Mouse (Mus musculus): ENCODE results near the gene Tmem223. TPM values are rescaled to one million over a fixed set of nuclear protein-coding genes. Genes with fewer than 3 reads are reported as not detected.

The Tmem223 gene
- 116 and 123 TPM in 2 replicates for polyA plus RNA-seq (2014; fragmentation: Nextera tagmentation; extraction: Ambion mirVana)

GRCm38 (mm10) chr19:8770567-8771270 is at the start of gene Tmem223:
Gene Tmem223 (plus strand): TSS chr19:8770996.
- peak within 1 kb of the TSS; percentile 83 for H3K4me2 ChIP-seq
- H3K27ac ChIP-seq (ENCODE audit: low read depth, low read length): peak within 1 kb of the TSS; percentile 76
- ATAC-seq (replicated peaks; ENCODE audit: low FRiP score) (peak; percentile 40), DNase-seq (ENCODE audit: low spot score) (peak; percentile 81)
- peaks cover 46% of the 10 kb centered on the region for H3K36me3 ChIP-seq (ENCODE audit: control insufficient read depth, insufficient read depth, low read length)
- no peaks in the 10 kb centered on the region for H3K27me3 ChIP-seq (replicated peaks; ENCODE audit: control insufficient read depth, insufficient read depth, low read length)
- peaks cover 33% of the 10 kb centered on the region for H3K4me1 ChIP-seq (replicated peaks; ENCODE audit: control insufficient read depth, insufficient read depth, low read length)
- H3K9me3 ChIP-seq (ENCODE audit: control insufficient read depth, low read length): no peaks in the 10 kb centered on the region
- peak within 1 kb of the TSS; percentile 97 for H3K9ac ChIP-seq (ENCODE audit: low read depth, low read length)
- H3K4me3 ChIP-seq (ENCODE audit: low read depth, low read length): peak within 1 kb of the TSS; percentile 91
- WGBS: 18% methylated on average over 29 of the region's 29 CpGs

DNA sequence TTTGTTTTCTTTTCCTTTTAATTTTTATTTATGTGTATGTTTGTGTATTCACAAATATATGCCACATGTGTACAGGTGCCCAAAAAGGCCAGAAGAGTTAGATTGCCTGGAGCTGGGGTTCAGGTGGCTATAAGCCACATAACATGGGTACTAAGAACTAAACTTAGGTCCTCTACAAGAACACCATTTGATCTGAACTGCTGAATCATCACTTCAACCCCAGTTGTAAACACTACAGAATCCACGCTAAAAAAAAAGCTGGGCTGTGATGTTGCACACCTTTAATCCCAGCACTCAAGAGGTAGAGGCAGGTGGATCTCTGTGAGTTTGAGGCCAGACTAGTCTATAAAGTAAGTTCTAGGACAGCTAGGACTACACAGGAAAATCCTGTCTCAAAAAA is 49.4 kb upstream of the Tmem223 start:
- Histone ChIP-seq H3K4me1 (replicated peaks; ENCODE audit: control insufficient read depth, insufficient read depth, low read length) (peaks cover 25% of the 10 kb centered on the region), H3K4me2 (peak overlapping the region; percentile 87), H3K9ac (ENCODE audit: low read depth, low read length) (no peak overlapping the region)

GRCm38 (mm10) chr19:8722021-8722420 is 48.8 kb upstream of the Tmem223 start:
- DNase-seq (ENCODE audit: low spot score) (no peak), ATAC-seq (replicated peaks; ENCODE audit: low FRiP score) (no peak)
- H3K27ac ChIP-seq (ENCODE audit: low read depth, low read length): peak overlapping the region; percentile 98
- H3K4me3 ChIP-seq (ENCODE audit: low read depth, low read length): peak overlapping the region; percentile 88
- peak overlapping the region; percentile 98 for H3K9ac ChIP-seq (ENCODE audit: low read depth, low read length)
- H3K9me3 ChIP-seq (ENCODE audit: control insufficient read depth, low read length): no peaks in the 10 kb centered on the region
- H3K36me3 ChIP-seq (ENCODE audit: control insufficient read depth, insufficient read depth, low read length): peaks cover 22% of the 10 kb centered on the region
- 48% methylated on average over 4 of the region's 4 CpGs for WGBS
- H3K4me2 ChIP-seq: peak overlapping the region; percentile 87
- H3K27me3 ChIP-seq (replicated peaks; ENCODE audit: control insufficient read depth, insufficient read depth, low read length): no peaks in the 10 kb centered on the region
- H3K4me1 ChIP-seq (replicated peaks; ENCODE audit: control insufficient read depth, insufficient read depth, low read length): peaks cover 22% of the 10 kb centered on the region

More for the DNA sequence above, 49.4 kb upstream of the Tmem223 start:
- no peaks in the 10 kb centered on the region for H3K27me3 ChIP-seq (replicated peaks; ENCODE audit: control insufficient read depth, insufficient read depth, low read length)
- H3K27ac ChIP-seq (ENCODE audit: low read depth, low read length): peak overlapping the region; percentile 23; the same call in 1 of the 2 replicates
- peak overlapping the region; percentile 88; the same call in 1 of the 2 replicates for H3K4me3 ChIP-seq (ENCODE audit: low read depth, low read length)
- 57% methylated on average over 1 of the region's 1 CpGs for WGBS
- no peak for DNase-seq (ENCODE audit: low spot score)
- ATAC-seq (replicated peaks; ENCODE audit: low FRiP score): no peak
- H3K9me3 ChIP-seq (ENCODE audit: control insufficient read depth, low read length): no peaks in the 10 kb centered on the region
- peaks cover 21% of the 10 kb centered on the region for H3K36me3 ChIP-seq (ENCODE audit: control insufficient read depth, insufficient read depth, low read length)

- ATAC-seq (replicated peaks; ENCODE audit: low FRiP score): peak; percentile 7; the same call in 1 of the 2 replicates
- H3K36me3 ChIP-seq (ENCODE audit: control insufficient read depth, insufficient read depth, low read length): peaks cover 22% of the 10 kb centered on the region
Measured at GRCm38 (mm10) chr19:8722559-8722906, 48.3 kb upstream of the Tmem223 start.

GRCm38 (mm10) chr19:8722907-8723573 is 47.8 kb upstream of the Tmem223 start, which contains the start of gene Slc3a2:
Gene Slc3a2 (minus strand): TSS chr19:8723369.
- Histone ChIP-seq H3K4me2 (peak within 1 kb of the TSS; percentile 87), H3K9ac (ENCODE audit: low read depth, low read length) (peak within 1 kb of the TSS; percentile 98), H3K4me1 (replicated peaks; ENCODE audit: control insufficient read depth, insufficient read depth, low read length) (peaks cover 20% of the 10 kb centered on the region), H3K27ac (ENCODE audit: low read depth, low read length) (peak within 1 kb of the TSS; percentile 98), H3K4me3 (ENCODE audit: low read depth, low read length) (peak within 1 kb of the TSS; percentile 88), H3K9me3 (ENCODE audit: control insufficient read depth, low read length) (no peaks in the 10 kb centered on the region), H3K36me3 (ENCODE audit: control insufficient read depth, insufficient read depth, low read length) (peaks cover 22% of the 10 kb centered on the region), H3K27me3 (replicated peaks; ENCODE audit: control insufficient read depth, insufficient read depth, low read length) (no peaks in the 10 kb centered on the region)
- WGBS: under 1% methylated on average over 50 of the region's 50 CpGs
- peak; percentile 91 for DNase-seq (ENCODE audit: low spot score)
- peak; percentile 89 for ATAC-seq (replicated peaks; ENCODE audit: low FRiP score)

More at GRCm38 (mm10) chr19:8722559-8722906, 48.3 kb upstream of the Tmem223 start:
- WGBS: 2% methylated on average over 5 of the region's 5 CpGs
- H3K27ac ChIP-seq (ENCODE audit: low read depth, low read length): peak overlapping the region; percentile 98
- H3K9ac ChIP-seq (ENCODE audit: low read depth, low read length): peak overlapping the region; percentile 98
- peaks cover 20% of the 10 kb centered on the region for H3K4me1 ChIP-seq (replicated peaks; ENCODE audit: control insufficient read depth, insufficient read depth, low read length)
- peak overlapping the region; percentile 87 for H3K4me2 ChIP-seq
- no peaks in the 10 kb centered on the region for H3K27me3 ChIP-seq (replicated peaks; ENCODE audit: control insufficient read depth, insufficient read depth, low read length)
- peak overlapping the region; percentile 88 for H3K4me3 ChIP-seq (ENCODE audit: low read depth, low read length)
- DNase-seq (ENCODE audit: low spot score): no peak
- H3K9me3 ChIP-seq (ENCODE audit: control insufficient read depth, low read length): no peaks in the 10 kb centered on the region

DNA sequence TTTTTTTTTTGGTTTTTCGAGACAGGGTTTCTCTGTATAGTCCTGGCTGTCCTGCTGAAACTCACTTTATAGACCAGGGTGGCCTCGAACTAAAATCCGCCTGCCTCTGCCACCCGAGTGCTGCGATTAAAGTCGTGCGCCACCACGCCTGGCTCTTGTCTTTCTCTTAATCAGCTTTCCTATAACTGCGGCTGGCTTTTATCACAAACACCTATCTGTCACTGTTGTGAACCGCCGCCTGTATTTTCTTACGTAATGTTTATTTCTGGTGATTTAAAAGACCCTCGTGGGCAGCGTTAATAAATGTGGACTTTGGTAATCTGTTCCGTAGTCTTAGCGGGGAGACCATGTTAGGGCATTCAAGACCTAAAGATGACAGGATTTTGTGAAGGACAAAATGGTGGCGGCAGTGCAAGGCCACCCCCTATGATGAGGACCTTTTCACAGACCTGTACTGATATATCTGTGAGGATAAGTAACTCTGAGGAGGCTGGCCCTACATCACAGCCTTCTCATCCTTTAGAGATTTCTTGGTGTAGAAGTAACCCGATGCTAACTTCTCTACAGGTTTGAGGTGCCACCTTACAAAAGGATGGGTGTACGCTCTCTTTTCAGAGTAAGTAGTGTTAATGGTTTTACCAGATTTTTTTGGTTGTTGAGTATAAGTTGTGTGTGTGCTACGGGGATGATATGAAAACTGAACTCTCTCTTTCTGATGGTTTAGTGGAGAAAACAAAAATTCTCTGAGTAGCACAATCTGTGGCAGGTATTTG is 47.0 kb upstream of the Tmem223 start:
- under 1% methylated on average over 20 of the region's 20 CpGs for WGBS
- ATAC-seq (replicated peaks; ENCODE audit: low FRiP score) (no peak), DNase-seq (ENCODE audit: low spot score) (no peak)
- Histone ChIP-seq H3K4me2 (peak overlapping the region; percentile 87), H3K9ac (ENCODE audit: low read depth, low read length) (peak overlapping the region; percentile 98), H3K4me1 (replicated peaks; ENCODE audit: control insufficient read depth, insufficient read depth, low read length) (peaks cover 20% of the 10 kb centered on the region), H3K36me3 (ENCODE audit: control insufficient read depth, insufficient read depth, low read length) (peaks cover 22% of the 10 kb centered on the region), H3K27me3 (replicated peaks; ENCODE audit: control insufficient read depth, insufficient read depth, low read length) (no peaks in the 10 kb centered on the region), H3K9me3 (ENCODE audit: control insufficient read depth, low read length) (no peaks in the 10 kb centered on the region), H3K4me3 (ENCODE audit: low read depth, low read length) (peak overlapping the region; percentile 88), H3K27ac (ENCODE audit: low read depth, low read length) (peak overlapping the region; percentile 98)

DNA sequence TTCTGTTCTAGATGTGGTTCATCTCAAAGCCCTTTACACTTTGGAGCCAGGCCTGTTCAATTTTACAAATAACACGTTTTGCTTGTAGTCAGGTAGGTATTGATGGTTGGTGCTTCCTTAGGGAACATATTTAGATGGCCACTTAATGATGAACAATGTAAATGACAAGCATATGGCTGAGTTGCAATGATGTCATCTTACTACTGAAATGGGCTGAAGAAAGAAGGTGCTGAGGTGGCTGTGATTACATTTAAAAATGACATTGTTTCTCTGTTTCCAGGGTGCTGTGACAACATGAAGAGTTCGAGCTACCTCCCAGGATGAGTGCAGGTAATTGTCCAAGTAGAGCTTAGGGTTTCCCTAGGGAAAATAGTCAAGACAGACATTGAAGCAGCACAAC is 46.4 kb upstream of the Tmem223 start:
- peaks cover 17% of the 10 kb centered on the region for H3K4me1 ChIP-seq (replicated peaks; ENCODE audit: control insufficient read depth, insufficient read depth, low read length)
- DNase-seq (ENCODE audit: low spot score) (no peak), ATAC-seq (replicated peaks; ENCODE audit: low FRiP score) (no peak)
- H3K9me3 ChIP-seq (ENCODE audit: control insufficient read depth, low read length): no peaks in the 10 kb centered on the region
- peaks cover 22% of the 10 kb centered on the region for H3K36me3 ChIP-seq (ENCODE audit: control insufficient read depth, insufficient read depth, low read length)
- H3K4me2 ChIP-seq: peak overlapping the region; percentile 87
- 1% methylated on average over 2 of the region's 2 CpGs for WGBS
- H3K9ac ChIP-seq (ENCODE audit: low read depth, low read length): peak overlapping the region; percentile 98
- peak overlapping the region; percentile 98 for H3K27ac ChIP-seq (ENCODE audit: low read depth, low read length)
- H3K27me3 ChIP-seq (replicated peaks; ENCODE audit: control insufficient read depth, insufficient read depth, low read length): no peaks in the 10 kb centered on the region
- H3K4me3 ChIP-seq (ENCODE audit: low read depth, low read length): peak overlapping the region; percentile 88

DNA sequence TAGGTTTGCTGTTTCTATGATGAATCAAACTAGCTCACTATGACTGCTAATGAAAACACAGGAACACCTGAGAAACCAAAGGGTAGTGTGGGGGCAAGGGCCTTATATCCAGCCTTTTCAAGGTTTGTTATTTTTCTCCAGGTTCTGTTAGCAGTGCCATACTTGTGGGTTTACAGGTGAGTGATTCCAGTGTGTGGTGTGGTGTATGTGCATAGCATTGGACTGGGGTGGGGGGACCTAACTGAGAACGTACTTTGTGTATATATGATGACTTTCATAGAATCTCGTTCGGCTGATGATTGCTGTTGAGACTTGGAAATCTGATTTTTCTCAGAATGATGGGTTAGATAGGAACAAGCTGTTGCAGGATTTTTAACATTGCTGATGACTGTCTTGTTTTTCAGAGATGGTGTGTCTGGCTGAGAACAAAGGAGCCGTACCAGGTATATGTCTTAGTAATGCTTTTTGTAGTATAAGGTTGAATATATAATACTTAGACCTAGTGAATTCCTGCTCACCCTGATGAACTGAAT is 45.6 kb upstream of the Tmem223 start:
- DNase-seq (ENCODE audit: low spot score): no peak
- no peaks in the 10 kb centered on the region for H3K27me3 ChIP-seq (replicated peaks; ENCODE audit: control insufficient read depth, insufficient read depth, low read length)
- no peaks in the 10 kb centered on the region for H3K9me3 ChIP-seq (ENCODE audit: control insufficient read depth, low read length)
- H3K36me3 ChIP-seq (ENCODE audit: control insufficient read depth, insufficient read depth, low read length): peaks cover 22% of the 10 kb centered on the region
- WGBS: 38% methylated on average over 4 of the region's 4 CpGs
- no peak for ATAC-seq (replicated peaks; ENCODE audit: low FRiP score)
- H3K9ac ChIP-seq (ENCODE audit: low read depth, low read length): peak overlapping the region; percentile 98
- peaks cover 17% of the 10 kb centered on the region for H3K4me1 ChIP-seq (replicated peaks; ENCODE audit: control insufficient read depth, insufficient read depth, low read length)
- H3K27ac ChIP-seq (ENCODE audit: low read depth, low read length): peak overlapping the region; percentile 98
- peak overlapping the region; percentile 87 for H3K4me2 ChIP-seq
- H3K4me3 ChIP-seq (ENCODE audit: low read depth, low read length): peak overlapping the region; percentile 88

Measured in liver, embryonic 11.5 days (tissue).